Mouse (Mus musculus) liver, embryonic 16.5 days (tissue): ENCODE measurements around the gene Tmem35b. TPM values are rescaled to one million over a fixed set of nuclear protein-coding genes. Genes with fewer than 3 reads are reported as not detected.

Source experiments
- ATAC-seq: fragments of 200-750 bp; cut with Nextera tagmentation; 2 replicates; pipeline ENCODE4 v1.8.0; 2017; ENCODE audit warnings: low read depth, mild to moderate bottlenecking, moderate number of reproducible peaks, moderate library complexity
- H3K27ac ChIP-seq: fragments of 300-500 bp; sonication (generic); 2 replicates; pipeline ENCODE4 v1.5.1; 2014; ENCODE audit warnings: mild to moderate bottlenecking, low read length
- H3K27me3 ChIP-seq: fragments of 300-500 bp; sonication (generic); 2 replicates; pipeline ENCODE4 v1.6.1; 2014; ENCODE audit warnings: low read depth, low read length, mixed read lengths; ENCODE audit not compliant: control insufficient read depth, insufficient read depth
- H3K36me3 ChIP-seq: fragments of 300-500 bp; sonication (generic); 2 replicates; pipeline ENCODE4 v1.6.1; 2014; ENCODE audit warnings: mild to moderate bottlenecking; ENCODE audit not compliant: control insufficient read depth, insufficient read depth
- H3K4me1 ChIP-seq: fragments of 300-500 bp; sonication (generic); 2 replicates; pipeline ENCODE4 v1.6.1; 2014; ENCODE audit warnings: low read depth, low read length, mixed read lengths; ENCODE audit not compliant: control insufficient read depth
- H3K4me2 ChIP-seq: fragments of 300-500 bp; sonication (generic); 2 replicates; pipeline ENCODE4 v1.6.1; 2014; ENCODE audit warnings: low read depth, low read length, mixed read lengths
- H3K4me3 ChIP-seq: fragments of 300-500 bp; sonication (generic); 2 replicates; pipeline ENCODE4 v1.5.1; 2014; ENCODE audit warnings: low read depth, mild to moderate bottlenecking, low read length
- H3K9ac ChIP-seq: fragments of 300-500 bp; sonication (generic); 2 replicates; pipeline ENCODE4 v1.6.1; 2014; ENCODE audit warnings: low read depth, low read length
- H3K9me3 ChIP-seq: fragments of 300-500 bp; sonication (generic); replicated peaks from 2 replicates; pipeline ENCODE4 v1.6.1; 2016; ENCODE audit warnings: low read length; ENCODE audit not compliant: control insufficient read depth
- WGBS: fragments of 180-500 bp; shearing (Covaris S2); extraction: QIAGEN DNeasy Blood & Tissue Kit; methylation state at CpG from one replicate; pipeline ENCODE4 v1.1.7; 2014; ENCODE audit not compliant: insufficient replicate concordance; 5-methylcytosine and 5-hydroxymethylcytosine counted together
- polyA plus RNA-seq: library from polyadenylated mRNA; unstranded; fragments of >200 nt; fragmentation: Nextera tagmentation; extraction: Ambion mirVana; gene quantifications from 2 replicates; pipeline ENCODE4 v1.2.1, GENCODE M21; 2015

Gene Tmem35b
- polyA plus RNA-seq, 1 experiment from 2014 or later = 8.5 TPM

DNA sequence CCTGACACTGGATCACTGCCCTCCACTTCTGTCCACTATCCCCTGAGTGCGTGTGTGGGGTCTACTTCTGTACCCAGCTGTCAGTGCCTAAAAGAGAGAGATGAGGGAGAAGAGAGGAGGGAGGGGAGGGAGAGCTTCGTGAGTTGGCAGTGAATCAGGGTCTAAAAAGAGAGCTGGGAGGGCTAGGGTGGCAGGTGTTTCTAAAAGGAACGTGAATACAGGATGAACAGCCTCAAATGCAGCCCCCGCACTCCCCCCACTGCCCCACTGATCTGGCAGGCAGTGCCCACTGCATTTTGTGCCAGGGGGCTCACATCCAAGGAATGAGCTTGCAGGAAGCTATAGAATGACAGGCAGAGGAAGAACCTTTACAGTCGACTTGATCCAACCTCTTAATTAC is 47.4 kb downstream of the Tmem35b start:
- H3K9me3 ChIP-seq = no peaks in the 10 kb centered on the region
- peaks cover 43% of the 10 kb centered on the region for H3K27me3 ChIP-seq
- no peaks in the 10 kb centered on the region for H3K36me3 ChIP-seq
- H3K4me3 ChIP-seq = no peak overlapping the region
- WGBS = 29% methylated on average over 5 of the region's 5 CpGs
- no peak overlapping the region for H3K4me2 ChIP-seq
- no peak overlapping the region for H3K9ac ChIP-seq
- no peaks in the 10 kb centered on the region; the same call in 1 of the 2 replicates for H3K4me1 ChIP-seq
- no peak overlapping the region for H3K27ac ChIP-seq
- no peak for ATAC-seq

DNA sequence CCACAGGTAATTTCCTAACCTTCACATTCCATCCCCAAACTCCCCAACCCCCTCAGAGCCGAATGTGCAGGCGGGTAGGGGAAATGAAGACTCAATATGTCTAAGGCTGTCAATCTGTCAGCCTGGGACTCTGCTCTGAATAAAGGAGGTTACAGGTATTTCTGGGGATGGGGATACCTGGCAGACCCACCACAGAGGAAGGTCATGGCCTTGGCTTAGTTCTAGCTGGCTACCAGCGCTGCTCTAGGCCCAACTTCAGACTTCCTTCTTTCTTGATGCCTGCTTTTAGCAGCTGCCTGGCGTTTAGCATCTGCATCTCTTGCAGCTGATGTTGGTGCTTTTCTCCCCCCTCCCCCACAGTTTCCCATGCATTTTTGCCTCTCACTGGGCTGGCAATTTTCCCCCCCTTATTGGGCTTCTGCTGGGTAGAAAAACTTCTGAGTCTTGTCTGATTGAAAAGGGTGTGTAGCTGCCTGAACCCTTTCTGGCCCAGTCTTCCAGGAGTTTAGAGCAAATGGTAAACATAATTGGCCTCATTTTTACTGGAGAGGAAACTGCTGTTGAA is 47.9 kb downstream of the Tmem35b start:
- H3K4me3 ChIP-seq = no peak overlapping the region
- WGBS = 37% methylated on average over 4 of the region's 4 CpGs
- peaks cover 43% of the 10 kb centered on the region for H3K27me3 ChIP-seq

DNA sequence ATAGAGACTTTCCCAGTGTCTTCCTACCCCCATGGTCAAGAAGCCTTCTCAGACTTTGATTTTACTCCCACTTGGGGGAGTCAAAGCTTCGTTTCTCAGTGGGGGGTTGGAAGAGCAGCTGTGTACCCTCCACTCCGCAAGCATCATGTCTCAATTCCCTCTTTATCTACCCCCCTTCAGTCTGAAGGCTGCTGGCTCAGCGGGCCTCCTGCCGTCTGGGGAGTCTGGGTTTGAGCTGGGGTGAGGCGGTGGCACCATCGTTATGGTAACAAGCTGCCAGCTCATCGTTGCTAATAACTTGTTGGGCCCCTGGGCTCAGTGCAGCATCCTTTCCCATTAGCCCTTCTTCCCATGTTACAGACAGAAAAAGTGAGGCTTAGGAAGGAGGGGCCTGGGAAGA is 48.6 kb downstream of the Tmem35b start:
- no peak overlapping the region for H3K4me2 ChIP-seq
- no peak overlapping the region for H3K4me3 ChIP-seq
- H3K27me3 ChIP-seq = peaks cover 42% of the 10 kb centered on the region
- H3K4me1 ChIP-seq = no peaks in the 10 kb centered on the region; the same call in 1 of the 2 replicates
- no peak overlapping the region for H3K27ac ChIP-seq
- H3K9ac ChIP-seq = no peak overlapping the region
- WGBS = 18% methylated on average over 7 of the region's 7 CpGs
- no peaks in the 10 kb centered on the region for H3K9me3 ChIP-seq
- no peak for ATAC-seq
- no peaks in the 10 kb centered on the region for H3K36me3 ChIP-seq

More for the DNA sequence above, 47.9 kb downstream of the Tmem35b start:
- ATAC-seq = no peak
- no peaks in the 10 kb centered on the region for H3K9me3 ChIP-seq
- no peak overlapping the region for H3K9ac ChIP-seq
- H3K36me3 ChIP-seq = no peaks in the 10 kb centered on the region
- no peak overlapping the region for H3K4me2 ChIP-seq
- H3K4me1 ChIP-seq = no peaks in the 10 kb centered on the region; the same call in 1 of the 2 replicates
- H3K27ac ChIP-seq = no peak overlapping the region

DNA sequence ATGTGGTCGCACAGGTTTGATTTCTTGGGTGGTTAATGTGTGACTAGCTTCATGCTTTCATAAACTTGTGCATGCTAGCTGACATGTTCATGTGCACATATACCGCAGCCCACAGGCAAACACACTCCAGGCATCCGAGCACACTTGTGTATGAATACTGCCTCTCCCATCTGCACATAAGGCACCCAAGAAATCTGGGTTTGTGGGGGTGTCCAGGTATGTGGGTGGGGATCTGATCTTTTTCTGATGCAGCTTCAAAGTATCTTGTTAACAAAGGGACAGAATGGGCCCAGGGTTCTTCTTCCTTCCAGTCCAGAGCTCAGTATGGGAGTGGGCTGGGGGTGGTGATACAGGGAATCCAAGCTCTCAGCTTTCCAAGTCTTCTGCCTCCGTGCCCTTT is 49.1 kb downstream of the Tmem35b start:
- no peak overlapping the region for H3K27ac ChIP-seq
- H3K27me3 ChIP-seq = peaks cover 38% of the 10 kb centered on the region
- no peak for ATAC-seq
- no peak overlapping the region for H3K4me2 ChIP-seq
- H3K9me3 ChIP-seq = no peaks in the 10 kb centered on the region
- H3K36me3 ChIP-seq = no peaks in the 10 kb centered on the region
- H3K9ac ChIP-seq = no peak overlapping the region
- WGBS = 59% methylated on average over 4 of the region's 4 CpGs
- H3K4me3 ChIP-seq = no peak overlapping the region
- H3K4me1 ChIP-seq = no peaks in the 10 kb centered on the region; the same call in 1 of the 2 replicates

DNA sequence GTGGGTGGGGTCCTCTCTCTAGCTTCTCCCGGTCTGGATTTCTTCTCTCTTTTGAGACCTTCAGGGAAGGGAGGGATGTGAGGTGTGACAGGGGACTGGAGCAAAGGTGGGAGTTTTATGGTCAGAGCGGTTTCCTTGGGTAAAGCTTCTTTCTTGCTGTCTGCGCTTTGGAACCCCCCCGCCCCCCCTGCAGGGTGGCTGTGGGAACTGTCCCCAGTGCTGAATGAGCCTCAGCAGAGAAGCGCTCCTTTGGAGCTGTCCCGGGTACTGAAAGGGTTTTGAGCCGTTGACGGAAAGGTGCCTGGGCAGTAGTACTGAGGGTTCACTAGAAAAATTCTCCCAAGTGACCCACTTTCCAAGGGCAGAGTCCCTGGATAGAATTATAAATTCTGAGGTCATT is 50.0 kb downstream of the Tmem35b start:
- H3K4me1 ChIP-seq = no peaks in the 10 kb centered on the region; the same call in 1 of the 2 replicates
- WGBS = 4% methylated on average over 8 of the region's 8 CpGs

DNA sequence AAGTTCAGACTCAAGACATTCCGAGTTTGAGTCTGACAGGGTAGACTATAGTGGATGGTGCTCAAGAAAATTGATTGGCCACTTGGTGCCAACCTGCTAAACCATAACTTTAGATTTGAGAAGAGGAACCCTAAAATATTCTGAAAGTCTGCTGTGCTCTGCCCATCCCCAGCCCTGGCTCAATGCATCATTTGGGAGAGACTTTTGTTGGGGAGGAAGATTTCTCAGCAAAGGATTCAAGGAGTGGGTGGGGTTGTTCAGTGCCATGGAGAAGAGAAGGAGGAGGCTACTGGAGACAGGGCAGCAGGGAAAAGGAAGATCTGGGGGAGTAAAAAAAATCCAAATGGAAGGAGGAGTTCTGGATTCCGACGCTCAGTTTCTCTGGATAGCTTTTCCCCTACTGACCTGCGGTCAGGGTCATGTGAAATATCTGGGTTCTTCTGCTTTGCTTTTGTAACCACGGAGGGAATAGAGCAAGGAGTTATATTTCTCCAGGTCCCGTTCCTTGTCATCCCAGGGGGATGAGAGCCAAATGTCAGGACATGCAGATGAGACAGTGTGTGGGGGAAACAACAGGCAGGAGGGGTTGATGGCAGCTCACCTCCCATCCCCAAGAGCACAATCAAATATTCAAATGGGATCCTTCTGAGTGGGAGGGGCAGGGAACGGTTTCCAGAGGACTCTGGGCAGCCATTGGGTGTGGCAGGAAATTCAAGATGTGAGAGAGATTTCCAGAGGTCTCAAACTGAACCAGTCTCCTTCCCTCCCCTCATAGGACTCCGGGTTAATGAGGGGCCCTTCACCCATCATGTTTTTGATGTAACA is 50.8 kb downstream of the Tmem35b start:
- Histone ChIP-seq H3K9me3 (no peaks in the 10 kb centered on the region), H3K27me3 (peaks cover 21% of the 10 kb centered on the region)

More for the DNA sequence above, 50.0 kb downstream of the Tmem35b start:
- H3K4me3 ChIP-seq = no peak overlapping the region
- no peak overlapping the region for H3K9ac ChIP-seq
- no peaks in the 10 kb centered on the region for H3K9me3 ChIP-seq
- H3K27me3 ChIP-seq = peaks cover 29% of the 10 kb centered on the region
- H3K27ac ChIP-seq = no peak overlapping the region
- ATAC-seq = no peak
- no peaks in the 10 kb centered on the region for H3K36me3 ChIP-seq
- H3K4me2 ChIP-seq = no peak overlapping the region

DNA sequence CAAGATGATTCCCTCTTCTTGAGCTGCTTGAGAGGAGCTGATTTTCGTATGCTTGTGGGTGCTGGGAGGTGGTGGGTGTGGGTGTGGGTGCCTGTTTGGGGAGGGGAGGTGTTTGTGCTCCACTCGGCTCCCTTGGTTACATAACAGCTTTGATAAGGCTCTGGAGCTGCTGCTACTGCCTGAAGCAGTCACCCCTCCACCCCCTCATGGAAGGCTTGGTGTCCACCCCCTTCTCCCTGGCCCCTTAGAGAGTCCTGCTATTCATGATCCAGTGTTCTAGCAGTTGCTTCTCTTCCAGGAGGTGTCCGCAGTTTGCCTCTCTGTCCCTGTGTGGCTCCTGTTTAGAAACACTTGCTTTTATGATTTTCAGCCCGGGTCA is 51.4 kb downstream of the Tmem35b start:
- WGBS = 47% methylated on average over 4 of the region's 4 CpGs
- ATAC-seq = no peak
- H3K27me3 ChIP-seq = peaks cover 15% of the 10 kb centered on the region

More for the DNA sequence above, 50.8 kb downstream of the Tmem35b start:
- H3K9ac ChIP-seq = no peak overlapping the region
- H3K4me1 ChIP-seq = no peaks in the 10 kb centered on the region; the same call in 1 of the 2 replicates
- H3K36me3 ChIP-seq = no peaks in the 10 kb centered on the region
- 45% methylated on average over 8 of the region's 8 CpGs for WGBS
- no peak overlapping the region for H3K27ac ChIP-seq
- no peak overlapping the region for H3K4me2 ChIP-seq
- ATAC-seq = no peak
- no peak overlapping the region for H3K4me3 ChIP-seq

DNA sequence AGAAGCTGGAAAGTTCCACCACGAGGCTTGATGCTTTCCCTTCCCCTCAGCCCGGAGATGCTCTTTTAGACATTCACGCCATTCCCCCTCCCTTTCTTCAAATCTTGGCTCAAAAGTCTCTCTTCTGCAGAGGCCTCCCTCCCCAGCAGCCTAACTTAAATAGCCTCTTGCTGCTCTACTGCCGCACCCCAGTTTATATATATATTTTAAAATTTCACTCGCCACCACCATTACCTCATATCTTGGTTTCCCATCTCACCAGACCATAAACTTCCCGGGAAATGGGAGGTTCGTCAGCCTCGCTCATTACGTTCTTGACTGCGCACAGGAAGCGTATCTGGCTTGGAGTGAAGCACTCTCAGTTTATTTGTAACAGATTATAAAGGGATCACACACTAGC is 54.5 kb downstream of the Tmem35b start:
- no peaks in the 10 kb centered on the region for H3K4me1 ChIP-seq
- 56% methylated on average over 11 of the region's 11 CpGs for WGBS
- H3K9ac ChIP-seq = no peak overlapping the region
- H3K27me3 ChIP-seq = no peaks in the 10 kb centered on the region
- H3K27ac ChIP-seq = no peak overlapping the region
- no peak for ATAC-seq
- no peak overlapping the region for H3K4me3 ChIP-seq
- H3K9me3 ChIP-seq = no peaks in the 10 kb centered on the region
- no peak overlapping the region for H3K4me2 ChIP-seq
- H3K36me3 ChIP-seq = no peaks in the 10 kb centered on the region

More for the DNA sequence above, 51.4 kb downstream of the Tmem35b start:
- H3K9ac ChIP-seq = no peak overlapping the region
- no peaks in the 10 kb centered on the region for H3K9me3 ChIP-seq
- H3K27ac ChIP-seq = no peak overlapping the region
- H3K4me1 ChIP-seq = no peaks in the 10 kb centered on the region
- H3K36me3 ChIP-seq = no peaks in the 10 kb centered on the region
- no peak overlapping the region for H3K4me2 ChIP-seq
- no peak overlapping the region for H3K4me3 ChIP-seq

DNA sequence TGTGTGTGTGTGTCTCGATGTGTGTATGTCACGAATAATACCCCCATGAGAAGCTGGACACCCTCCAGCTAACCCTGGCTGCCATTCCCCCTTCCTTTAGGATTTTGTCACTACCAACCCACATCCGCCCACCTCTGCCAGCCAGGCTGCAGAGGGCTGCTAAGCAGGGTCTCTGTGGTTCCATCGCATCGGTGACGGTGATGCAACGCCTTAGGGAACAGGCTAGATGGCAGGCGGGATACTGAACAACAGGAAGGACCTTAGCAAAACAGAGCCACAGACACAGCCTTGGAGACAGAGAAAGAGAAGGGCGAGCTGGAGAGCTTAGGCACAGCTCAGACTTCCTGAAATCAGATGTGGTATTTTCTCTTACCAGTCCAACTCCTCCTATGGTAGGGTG is 55.2 kb downstream of the Tmem35b start:
- no peaks in the 10 kb centered on the region for H3K9me3 ChIP-seq
- H3K36me3 ChIP-seq = no peaks in the 10 kb centered on the region
- no peak overlapping the region for H3K4me3 ChIP-seq
- H3K27me3 ChIP-seq = no peaks in the 10 kb centered on the region
- no peak overlapping the region for H3K9ac ChIP-seq
- H3K4me1 ChIP-seq = no peaks in the 10 kb centered on the region
- no peak overlapping the region for H3K27ac ChIP-seq
- H3K4me2 ChIP-seq = no peak overlapping the region
- 33% methylated on average over 9 of the region's 9 CpGs for WGBS
- ATAC-seq = no peak
